Mouse (Mus musculus): ENCODE results near the gene Slc25a23. TPM values are rescaled to one million over a fixed set of nuclear protein-coding genes. Genes with fewer than 3 reads are reported as not detected.

Slc25a23 gene
- total and polyA plus RNA-seq, 2 experiments = 54.9 to 212 TPM

- Histone ChIP-seq H3K27ac (replicated peaks; ENCODE audit: insufficient read depth, low read depth, low read length) (no peak overlapping the region), H3K4me1 (ENCODE audit: control insufficient read depth, insufficient read depth, low read length) (no peaks in the 10 kb centered on the region), H3K9ac (ENCODE audit: low read depth, low read length) (no peak overlapping the region), H3K27me3 (ENCODE audit: control insufficient read depth, insufficient read depth, low read length) (peaks cover 3% of the 10 kb centered on the region; the same call in 1 of the 2 replicates), H3K36me3 (ENCODE audit: control insufficient read depth, insufficient read depth, low read length) (no peaks in the 10 kb centered on the region), H3K79me2 (ENCODE audit: control insufficient read depth, insufficient read depth, low read length) (no peaks in the 10 kb centered on the region), H3K4me3 (ENCODE audit: insufficient read depth, low read depth, low read length) (peak overlapping the region; percentile 3; the same call in 1 of the 2 replicates)
- peak; percentile 26 for DNase-seq (ENCODE audit: extremely low read depth, low read depth, low spot score)
- TF ChIP-seq CTCF (IDR thresholded peaks at IDR 0.05; ENCODE audit: low read depth, low read length) (peak; percentile 96), POLR2A (IDR thresholded peaks at IDR 0.05; ENCODE audit: extremely low read depth, insufficient read depth, low read length) (no peak)
- WGBS = under 1% methylated on average over 11 of the region's 11 CpGs
Measured at GRCm38 (mm10) chr17:57096623-57096920, 36.9 kb upstream of the Slc25a23 start.

GRCm38 (mm10) chr17:57095855-57096622, 36.4 kb upstream of the Slc25a23 start:
- no peak overlapping the region for H3K27ac ChIP-seq (replicated peaks; ENCODE audit: insufficient read depth, low read depth, low read length)
- no peaks in the 10 kb centered on the region for H3K36me3 ChIP-seq (ENCODE audit: control insufficient read depth, insufficient read depth, low read length)
- H3K27me3 ChIP-seq (ENCODE audit: control insufficient read depth, insufficient read depth, low read length) = peaks cover 3% of the 10 kb centered on the region; the same call in 1 of the 2 replicates
- H3K9ac ChIP-seq (ENCODE audit: low read depth, low read length) = no peak overlapping the region
- TF ChIP-seq CTCF (IDR thresholded peaks at IDR 0.05; ENCODE audit: low read depth, low read length) (no peak), POLR2A (IDR thresholded peaks at IDR 0.05; ENCODE audit: extremely low read depth, insufficient read depth, low read length) (no peak)
- H3K79me2 ChIP-seq (ENCODE audit: control insufficient read depth, insufficient read depth, low read length) = no peaks in the 10 kb centered on the region
- no peaks in the 10 kb centered on the region for H3K4me1 ChIP-seq (ENCODE audit: control insufficient read depth, insufficient read depth, low read length)
- peak; percentile 23 for DNase-seq (ENCODE audit: extremely low read depth, low read depth, low spot score)
- peak overlapping the region; percentile 3; the same call in 1 of the 2 replicates for H3K4me3 ChIP-seq (ENCODE audit: insufficient read depth, low read depth, low read length)
- WGBS = 11% methylated on average over 18 of the region's 19 CpGs

- no peak for DNase-seq (ENCODE audit: extremely low read depth, low read depth, low spot score)
- no peaks in the 10 kb centered on the region for H3K79me2 ChIP-seq (ENCODE audit: control insufficient read depth, insufficient read depth, low read length)
- H3K27ac ChIP-seq (replicated peaks; ENCODE audit: insufficient read depth, low read depth, low read length) = no peak overlapping the region
- TF ChIP-seq POLR2A (IDR thresholded peaks at IDR 0.05; ENCODE audit: extremely low read depth, insufficient read depth, low read length) (no peak), CTCF (IDR thresholded peaks at IDR 0.05; ENCODE audit: low read depth, low read length) (no peak)
- H3K27me3 ChIP-seq (ENCODE audit: control insufficient read depth, insufficient read depth, low read length) = no peaks in the 10 kb centered on the region
- H3K4me3 ChIP-seq (ENCODE audit: insufficient read depth, low read depth, low read length) = no peak overlapping the region
- H3K36me3 ChIP-seq (ENCODE audit: control insufficient read depth, insufficient read depth, low read length) = no peaks in the 10 kb centered on the region
- no peak overlapping the region for H3K9ac ChIP-seq (ENCODE audit: low read depth, low read length)
- WGBS = 94% methylated on average over 3 of the region's 3 CpGs
- no peaks in the 10 kb centered on the region for H3K4me1 ChIP-seq (ENCODE audit: control insufficient read depth, insufficient read depth, low read length)
Measured at GRCm38 (mm10) chr17:57094222-57094621, 34.6 kb upstream of the Slc25a23 start.

- H3K9ac ChIP-seq (ENCODE audit: low read depth, low read length) = no peak within 1 kb of the TSS
- no peak for DNase-seq (ENCODE audit: extremely low read depth, low read depth, low spot score)
Measured at GRCm38 (mm10) chr17:57087049-57087832, 27.6 kb upstream of the Slc25a23 start, which contains the start of gene Tubb4a. Tubb4a (minus strand) TSS chr17:57087782.

GRCm38 (mm10) chr17:57085970-57086757, 26.5 kb upstream of the Slc25a23 start:
- Histone ChIP-seq H3K27ac (replicated peaks; ENCODE audit: insufficient read depth, low read depth, low read length) (no peak overlapping the region), H3K79me2 (ENCODE audit: control insufficient read depth, insufficient read depth, low read length) (no peaks in the 10 kb centered on the region), H3K27me3 (ENCODE audit: control insufficient read depth, insufficient read depth, low read length) (peaks cover 4% of the 10 kb centered on the region; the same call in 1 of the 2 replicates), H3K36me3 (ENCODE audit: control insufficient read depth, insufficient read depth, low read length) (no peaks in the 10 kb centered on the region), H3K4me1 (ENCODE audit: control insufficient read depth, insufficient read depth, low read length) (no peaks in the 10 kb centered on the region), H3K9ac (ENCODE audit: low read depth, low read length) (no peak overlapping the region), H3K4me3 (ENCODE audit: insufficient read depth, low read depth, low read length) (no peak overlapping the region)
- 65% methylated on average over 11 of the region's 11 CpGs for WGBS
- DNase-seq (ENCODE audit: extremely low read depth, low read depth, low spot score) = no peak
- TF ChIP-seq CTCF (IDR thresholded peaks at IDR 0.05; ENCODE audit: low read depth, low read length) (no peak), POLR2A (IDR thresholded peaks at IDR 0.05; ENCODE audit: extremely low read depth, insufficient read depth, low read length) (no peak)

More at GRCm38 (mm10) chr17:57087049-57087832, 27.6 kb upstream of the Slc25a23 start, which contains the start of gene Tubb4a:
- WGBS = 7% methylated on average over 31 of the region's 31 CpGs
- Histone ChIP-seq H3K4me3 (ENCODE audit: insufficient read depth, low read depth, low read length) (peak within 1 kb of the TSS; percentile 18; the same call in 1 of the 2 replicates), H3K79me2 (ENCODE audit: control insufficient read depth, insufficient read depth, low read length) (no peaks in the 10 kb centered on the region), H3K27me3 (ENCODE audit: control insufficient read depth, insufficient read depth, low read length) (peaks cover 4% of the 10 kb centered on the region; the same call in 1 of the 2 replicates), H3K36me3 (ENCODE audit: control insufficient read depth, insufficient read depth, low read length) (no peaks in the 10 kb centered on the region), H3K27ac (replicated peaks; ENCODE audit: insufficient read depth, low read depth, low read length) (no peak within 1 kb of the TSS), H3K4me1 (ENCODE audit: control insufficient read depth, insufficient read depth, low read length) (no peaks in the 10 kb centered on the region)
- no peak for TF ChIP-seq CTCF (IDR thresholded peaks at IDR 0.05; ENCODE audit: low read depth, low read length)
- no peak for TF ChIP-seq POLR2A (IDR thresholded peaks at IDR 0.05; ENCODE audit: extremely low read depth, insufficient read depth, low read length)

All from liver, adult 2 months (tissue).